Mouse (Mus musculus) frontal cortex, postnatal 25 days (tissue): Measurements from ENCODE around the gene Cd5.

Experiments used
- DNase-seq, 2 experiments: peaks; one replicate each; pipeline ENCODE4 v3.0.0; 2022; ENCODE audit warnings: low spot score in 2 of 2

The Cd5 gene

GRCm38 (mm10) chr19:10729889-10730288 lies 8.9 kb downstream of the Cd5 start:
- no peak for DNase-seq

- no peak for DNase-seq
Observed at GRCm38 (mm10) chr19:10724629-10725363, 14.0 kb downstream of the Cd5 start.

GRCm38 (mm10) chr19:10723649-10724048 lies 15.2 kb downstream of the Cd5 start:
- DNase-seq: no peak

- DNase-seq: no peak
Observed at GRCm38 (mm10) chr19:10723084-10723483, 15.7 kb downstream of the Cd5 start.

GRCm38 (mm10) chr19:10721064-10721463 lies 17.7 kb downstream of the Cd5 start:
- no peak for DNase-seq

- DNase-seq: no peak
Observed at GRCm38 (mm10) chr19:10720524-10720923, 18.3 kb downstream of the Cd5 start.

- no peak for DNase-seq
Observed at GRCm38 (mm10) chr19:10719751-10720150, 19.1 kb downstream of the Cd5 start.

GRCm38 (mm10) chr19:10718251-10718775 lies 20.5 kb downstream of the Cd5 start:
- no peak for DNase-seq

- no peak for DNase-seq
Observed at GRCm38 (mm10) chr19:10715476-10715875, 23.3 kb downstream of the Cd5 start.

GRCm38 (mm10) chr19:10714682-10715475 lies 23.9 kb downstream of the Cd5 start:
- DNase-seq: peak; percentile 51 to 79

- no peak for DNase-seq
Observed at GRCm38 (mm10) chr19:10714168-10714567, 24.6 kb downstream of the Cd5 start.

- DNase-seq: no peak
Observed at GRCm38 (mm10) chr19:10713551-10713950, 25.3 kb downstream of the Cd5 start.

- no peak for DNase-seq
Observed at GRCm38 (mm10) chr19:10712646-10713045, 26.2 kb downstream of the Cd5 start.

GRCm38 (mm10) chr19:10712194-10712593 lies 26.6 kb downstream of the Cd5 start:
- no peak for DNase-seq

GRCm38 (mm10) chr19:10710751-10711150 lies 28.1 kb downstream of the Cd5 start:
- no peak for DNase-seq

GRCm38 (mm10) chr19:10710088-10710511 lies 28.7 kb downstream of the Cd5 start:
- DNase-seq: peak; percentile 59 to 68

GRCm38 (mm10) chr19:10709360-10710087 lies 29.3 kb downstream of the Cd5 start:
- peak; percentile 99 for DNase-seq

- DNase-seq: no peak
Observed at GRCm38 (mm10) chr19:10708900-10709299, 29.9 kb downstream of the Cd5 start.

GRCm38 (mm10) chr19:10707881-10708280 lies 30.9 kb downstream of the Cd5 start:
- DNase-seq: no peak

GRCm38 (mm10) chr19:10707087-10707875 lies 31.5 kb downstream of the Cd5 start:
- no peak for DNase-seq

GRCm38 (mm10) chr19:10703470-10703869 lies 35.3 kb downstream of the Cd5 start:
- no peak for DNase-seq
